Mouse (Mus musculus): Measurements from ENCODE around the gene Bcas2. TPM values are rescaled to one million over a fixed set of nuclear protein-coding genes. Genes with fewer than 3 reads are reported as not detected.
"Not testable (repeated sequence)": the region's sequence is repeated elsewhere in the genome, so short reads cannot be mapped to it uniquely, and the experiment has no call there.

Bcas2 gene
- polyA plus RNA-seq, 1 experiment: 25.4 TPM

- peaks cover 5% of the 10 kb centered on the region for H3K4me1 ChIP-seq (ENCODE audit: control insufficient read depth, insufficient read depth, low read length)
- TF ChIP-seq POLR2A (IDR thresholded peaks at IDR 0.05; ENCODE audit: borderline replicate concordance, extremely low read depth, low read depth, low read length) (no peak), CTCF (IDR thresholded peaks at IDR 0.05; ENCODE audit: insufficient read depth, low read length) (no peak)
- 77% methylated on average over 4 of the region's 4 CpGs for WGBS
- H3K4me3 ChIP-seq (replicated peaks; ENCODE audit: extremely low read depth, low read depth, low read length): no peak overlapping the region
- no peak for DNase-seq
Measured at GRCm38 (mm10) chr3:103136414-103137077, 34.9 kb upstream of the Bcas2 start.

GRCm38 (mm10) chr3:103139047-103139446, 32.4 kb upstream of the Bcas2 start:
- TF ChIP-seq POLR2A (IDR thresholded peaks at IDR 0.05; ENCODE audit: borderline replicate concordance, extremely low read depth, low read depth, low read length) (peak; percentile 25; the same call in 1 of the 2 replicates), CTCF (IDR thresholded peaks at IDR 0.05; ENCODE audit: insufficient read depth, low read length) (no peak)
- Histone ChIP-seq H3K4me1 (ENCODE audit: control insufficient read depth, insufficient read depth, low read length) (peaks cover 5% of the 10 kb centered on the region), H3K4me3 (replicated peaks; ENCODE audit: extremely low read depth, low read depth, low read length) (peak overlapping the region; percentile 4)
- 34% methylated on average over 8 of the region's 8 CpGs for WGBS
- DNase-seq: no peak

GRCm38 (mm10) chr3:103140095-103140838, 31.2 kb upstream of the Bcas2 start:
- peak overlapping the region; percentile 13 for H3K4me3 ChIP-seq (replicated peaks; ENCODE audit: extremely low read depth, low read depth, low read length)
- TF ChIP-seq POLR2A (IDR thresholded peaks at IDR 0.05; ENCODE audit: borderline replicate concordance, extremely low read depth, low read depth, low read length): peak; percentile 19; the same call in 1 of the 2 replicates
- 32% methylated on average over 11 of the region's 11 CpGs for WGBS
- not testable (repeated sequence) for H3K4me1 ChIP-seq (ENCODE audit: control insufficient read depth, insufficient read depth, low read length); DNase-seq

DNA sequence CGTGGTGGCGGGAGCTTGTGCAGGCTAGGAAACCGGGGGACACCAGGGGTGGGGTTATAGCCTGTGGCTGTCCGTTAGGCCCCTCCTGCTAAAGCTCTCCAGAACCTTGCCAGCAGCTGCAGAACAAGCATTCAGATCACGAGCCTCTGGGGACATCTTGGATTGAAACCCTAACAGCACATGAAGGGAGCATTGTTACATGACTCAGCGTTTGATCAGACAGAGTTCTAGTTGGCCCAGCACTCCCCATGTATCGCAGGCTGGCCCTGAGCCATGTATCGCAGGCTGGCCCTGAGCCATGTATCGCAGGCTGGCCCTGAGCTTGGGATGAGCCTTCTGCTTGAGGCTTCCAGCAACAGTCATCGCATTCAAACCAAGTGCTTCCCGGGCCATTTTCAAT, 30.2 kb upstream of the Bcas2 start:
- WGBS: 66% methylated on average over 11 of the region's 11 CpGs
- Histone ChIP-seq H3K4me3 (replicated peaks; ENCODE audit: extremely low read depth, low read depth, low read length) (no peak overlapping the region), H3K4me1 (ENCODE audit: control insufficient read depth, insufficient read depth, low read length) (peaks cover 5% of the 10 kb centered on the region)
- no peak for TF ChIP-seq POLR2A (IDR thresholded peaks at IDR 0.05; ENCODE audit: borderline replicate concordance, extremely low read depth, low read depth, low read length)
- TF ChIP-seq CTCF (IDR thresholded peaks at IDR 0.05; ENCODE audit: insufficient read depth, low read length): no peak
- DNase-seq: no peak

- no peak for TF ChIP-seq POLR2A (IDR thresholded peaks at IDR 0.05; ENCODE audit: borderline replicate concordance, extremely low read depth, low read depth, low read length)
- 88% methylated on average over 10 of the region's 10 CpGs for WGBS
- DNase-seq: no peak
- Histone ChIP-seq H3K4me3 (replicated peaks; ENCODE audit: extremely low read depth, low read depth, low read length) (no peak overlapping the region), H3K4me1 (ENCODE audit: control insufficient read depth, insufficient read depth, low read length) (peaks cover 5% of the 10 kb centered on the region)
Measured at GRCm38 (mm10) chr3:103142366-103142765, 29.1 kb upstream of the Bcas2 start.

- 74% methylated on average over 2 of the region's 2 CpGs for WGBS
- H3K4me3 ChIP-seq (replicated peaks; ENCODE audit: extremely low read depth, low read depth, low read length): no peak overlapping the region
Measured at GRCm38 (mm10) chr3:103145336-103145735, 26.1 kb upstream of the Bcas2 start.

DNA sequence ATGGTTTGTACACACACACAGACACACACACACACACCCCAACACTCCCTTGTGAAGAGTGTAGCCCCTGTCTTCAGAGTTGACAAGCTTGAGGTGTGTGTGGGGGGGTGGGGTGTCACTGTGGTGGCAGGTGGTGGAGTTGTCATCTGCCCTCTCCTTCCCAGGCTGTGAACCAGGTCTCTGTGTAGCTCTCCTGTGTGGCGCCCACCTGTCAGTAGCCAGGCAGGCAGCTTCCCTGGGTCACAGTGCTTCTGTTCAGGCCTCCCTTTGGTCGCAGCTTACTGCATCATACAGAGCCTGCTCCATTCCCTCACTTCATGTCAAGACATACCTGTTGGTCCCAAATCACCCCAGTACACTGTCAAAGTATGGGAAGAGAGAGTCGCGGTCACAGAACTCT, 25.7 kb upstream of the Bcas2 start:
- H3K4me1 ChIP-seq (ENCODE audit: control insufficient read depth, insufficient read depth, low read length): no peaks in the 10 kb centered on the region
- WGBS: 89% methylated on average over 4 of the region's 4 CpGs
- H3K4me3 ChIP-seq (replicated peaks; ENCODE audit: extremely low read depth, low read depth, low read length): no peak overlapping the region
- DNase-seq: no peak
- TF ChIP-seq POLR2A (IDR thresholded peaks at IDR 0.05; ENCODE audit: borderline replicate concordance, extremely low read depth, low read depth, low read length): no peak
- TF ChIP-seq CTCF (IDR thresholded peaks at IDR 0.05; ENCODE audit: insufficient read depth, low read length): no peak

More at GRCm38 (mm10) chr3:103145336-103145735, 26.1 kb upstream of the Bcas2 start:
- DNase-seq: no peak
- no peaks in the 10 kb centered on the region for H3K4me1 ChIP-seq (ENCODE audit: control insufficient read depth, insufficient read depth, low read length)
- no peak for TF ChIP-seq CTCF (IDR thresholded peaks at IDR 0.05; ENCODE audit: insufficient read depth, low read length)
- TF ChIP-seq POLR2A (IDR thresholded peaks at IDR 0.05; ENCODE audit: borderline replicate concordance, extremely low read depth, low read depth, low read length): no peak

DNA sequence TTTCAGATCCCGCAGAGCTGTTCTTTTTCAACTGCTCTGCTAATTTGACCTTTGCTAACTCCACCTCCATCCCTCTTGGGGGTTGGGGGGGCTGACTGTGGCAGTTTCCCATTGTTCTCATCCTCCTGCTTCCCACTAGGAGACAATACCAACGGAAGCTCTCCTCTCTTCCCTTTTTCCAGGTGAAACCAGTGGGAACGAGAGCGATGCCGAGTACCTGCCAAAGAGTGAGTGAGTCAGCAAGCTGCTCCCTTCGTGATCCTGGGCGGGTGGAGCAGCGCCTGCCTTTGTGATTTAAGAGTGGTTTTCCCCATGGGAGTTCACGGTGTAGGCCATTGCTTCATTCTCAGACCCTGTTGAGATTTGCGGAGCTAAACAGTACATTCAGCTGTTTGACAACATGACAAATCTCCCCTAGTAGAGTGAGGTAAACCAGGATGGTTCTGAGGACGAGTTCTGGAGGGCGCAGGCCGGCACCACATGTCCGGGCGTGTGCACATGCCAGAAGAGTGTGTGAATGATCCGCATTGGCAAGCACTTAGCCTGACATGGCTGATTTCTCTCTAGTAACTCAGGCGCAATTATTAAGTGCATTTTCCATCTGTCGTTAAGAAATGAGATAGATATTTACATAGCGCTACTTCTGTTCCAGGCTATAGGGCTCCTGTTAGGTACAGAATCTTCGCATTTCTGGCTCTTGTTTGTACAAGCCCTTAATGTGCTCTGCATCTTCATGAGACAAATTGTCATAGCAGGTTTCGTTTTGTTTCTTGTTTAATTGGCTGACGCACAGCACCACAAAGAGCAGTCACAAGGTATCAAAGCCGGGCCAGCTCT, 24.9 kb upstream of the Bcas2 start:
- TF ChIP-seq CTCF (IDR thresholded peaks at IDR 0.05; ENCODE audit: insufficient read depth, low read length): no peak
- TF ChIP-seq POLR2A (IDR thresholded peaks at IDR 0.05; ENCODE audit: borderline replicate concordance, extremely low read depth, low read depth, low read length): no peak
- no peak overlapping the region for H3K4me3 ChIP-seq (replicated peaks; ENCODE audit: extremely low read depth, low read depth, low read length)
- WGBS: 74% methylated on average over 23 of the region's 23 CpGs
- no peak for DNase-seq
- no peaks in the 10 kb centered on the region for H3K4me1 ChIP-seq (ENCODE audit: control insufficient read depth, insufficient read depth, low read length)

DNA sequence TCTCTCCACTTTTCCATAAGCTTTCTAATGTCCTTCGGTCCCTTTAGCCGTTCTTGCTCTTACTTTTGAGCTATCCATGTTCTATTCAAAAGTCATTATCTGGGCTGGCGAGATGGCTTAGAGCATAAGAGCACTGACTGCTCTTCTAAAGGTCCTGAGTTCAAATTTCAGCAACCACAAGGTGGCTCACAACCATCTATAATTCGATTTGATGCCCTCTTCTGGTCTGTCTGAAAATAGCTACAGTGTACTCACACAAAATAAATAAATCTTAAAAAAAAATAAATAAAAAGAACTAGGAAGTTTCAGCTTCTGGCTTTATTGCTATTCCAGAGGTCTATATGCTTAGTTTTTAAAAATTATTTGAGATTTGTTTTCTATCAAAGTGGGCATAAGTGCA, 23.7 kb upstream of the Bcas2 start:
- DNase-seq: no peak
- WGBS: 81% methylated on average over 4 of the region's 4 CpGs
- no peaks in the 10 kb centered on the region for H3K4me1 ChIP-seq (ENCODE audit: control insufficient read depth, insufficient read depth, low read length)
- no peak overlapping the region for H3K4me3 ChIP-seq (replicated peaks; ENCODE audit: extremely low read depth, low read depth, low read length)
- TF ChIP-seq CTCF (IDR thresholded peaks at IDR 0.05; ENCODE audit: insufficient read depth, low read length): no peak
- TF ChIP-seq POLR2A (IDR thresholded peaks at IDR 0.05; ENCODE audit: borderline replicate concordance, extremely low read depth, low read depth, low read length): no peak

Measured in lung, adult 2 months (tissue).